Mouse (Mus musculus) forebrain, embryonic 14.5 days (tissue): ENCODE measurements around the gene Cacnb4. TPM values are rescaled to one million over a fixed set of nuclear protein-coding genes. Genes with fewer than 3 reads are reported as not detected.

Experiments used
- ATAC-seq: fragments of 200-750 bp; cut with Nextera tagmentation; 2 replicates; pipeline ENCODE4 v1.8.0; 2017; ENCODE audit warnings: mild to moderate bottlenecking, moderate library complexity
- DNase-seq: peaks from one replicate; pipeline ENCODE4 v3.0.0-alpha.2; 2015; ENCODE audit warnings: low spot score
- H3K27ac ChIP-seq: fragments of 300-500 bp; sonication (generic); 2 replicates; pipeline ENCODE4 v1.5.1; 2014; ENCODE audit warnings: low read depth, mild to moderate bottlenecking, control low read depth, low read length, moderate library complexity
- H3K27me3 ChIP-seq: fragments of 300-500 bp; sonication (generic); replicated peaks from 2 replicates; pipeline ENCODE4 v1.6.1; 2014; ENCODE audit warnings: low read length, control low read depth, mixed read lengths; ENCODE audit not compliant: control insufficient read depth, insufficient read depth
- H3K36me3 ChIP-seq: fragments of 300-500 bp; sonication (generic); 2 replicates; pipeline ENCODE4 v1.6.1; 2014; ENCODE audit warnings: low read length, control low read depth; ENCODE audit not compliant: control insufficient read depth, insufficient read depth
- H3K4me1 ChIP-seq: fragments of 300-500 bp; sonication (generic); 2 replicates; pipeline ENCODE4 v1.6.1; 2014; ENCODE audit warnings: antibody characterized with exemption, low read length, control low read depth; ENCODE audit not compliant: control insufficient read depth, insufficient read depth
- H3K4me2 ChIP-seq: fragments of 300-500 bp; sonication (generic); 2 replicates; pipeline ENCODE4 v1.6.1; 2014; ENCODE audit warnings: mild to moderate bottlenecking, control low read depth, low read length
- H3K4me3 ChIP-seq: fragments of 300-500 bp; sonication (generic); 2 replicates; pipeline ENCODE4 v1.5.1; 2014; ENCODE audit warnings: low read depth, low read length, control low read depth
- H3K9ac ChIP-seq: fragments of 300-500 bp; sonication (generic); 2 replicates; pipeline ENCODE4 v1.6.1; 2014; ENCODE audit warnings: mild to moderate bottlenecking, low read length, control low read depth, moderate library complexity
- H3K9me3 ChIP-seq: fragments of 300-500 bp; sonication (generic); replicated peaks from 2 replicates; pipeline ENCODE4 v1.6.1; 2016; ENCODE audit warnings: low read length, control low read depth, mixed read lengths; ENCODE audit not compliant: control insufficient read depth
- WGBS: fragments of 180-500 bp; shearing (Covaris S2); extraction: QIAGEN DNeasy Blood & Tissue Kit; methylation state at CpG from one replicate; pipeline ENCODE4 v1.1.7; 2014; 5-methylcytosine and 5-hydroxymethylcytosine counted together
- polyA plus RNA-seq: library from polyadenylated mRNA; unstranded; fragments of >200 nt; fragmentation: Nextera tagmentation; extraction: Ambion mirVana; gene quantifications from 2 replicates; pipeline ENCODE4 v1.2.1, GENCODE M21; 2014

Gene Cacnb4
- polyA plus RNA-seq, 1 experiment from 2014 or later: 10.6 TPM

GRCm38 (mm10) chr2:52604651-52605020 is 72.0 kb downstream of the Cacnb4 start:
- Histone ChIP-seq H3K4me3 (no peak overlapping the region), H3K4me2 (no peak overlapping the region), H3K27me3 (no peaks in the 10 kb centered on the region), H3K27ac (no peak overlapping the region), H3K4me1 (0 out of 2 replicates have a peak, but pooled peaks cover 3% of the 10 kb centered on the region), H3K36me3 (no peaks in the 10 kb centered on the region), H3K9ac (no peak overlapping the region), H3K9me3 (no peaks in the 10 kb centered on the region)
- DNase-seq (no peak), ATAC-seq (no peak)
- WGBS: 87% methylated on average over 8 of the region's 8 CpGs

GRCm38 (mm10) chr2:52603935-52604650 is 72.5 kb downstream of the Cacnb4 start:
- no peak overlapping the region for H3K4me3 ChIP-seq
- H3K4me1 ChIP-seq: 0 out of 2 replicates have a peak, but pooled peaks cover 3% of the 10 kb centered on the region
- no peak overlapping the region for H3K27ac ChIP-seq
- H3K9ac ChIP-seq: no peak overlapping the region
- no peaks in the 10 kb centered on the region for H3K27me3 ChIP-seq
- DNase-seq (no peak), ATAC-seq (no peak)
- H3K4me2 ChIP-seq: no peak overlapping the region
- 94% methylated on average over 11 of the region's 11 CpGs for WGBS
- no peaks in the 10 kb centered on the region for H3K36me3 ChIP-seq
- no peaks in the 10 kb centered on the region for H3K9me3 ChIP-seq

GRCm38 (mm10) chr2:52603421-52603820 is 73.2 kb downstream of the Cacnb4 start:
- no peak for ATAC-seq
- Histone ChIP-seq H3K9ac (no peak overlapping the region), H3K4me1 (0 out of 2 replicates have a peak, but pooled peaks cover 3% of the 10 kb centered on the region), H3K4me3 (no peak overlapping the region), H3K9me3 (no peaks in the 10 kb centered on the region), H3K36me3 (no peaks in the 10 kb centered on the region), H3K4me2 (no peak overlapping the region), H3K27me3 (no peaks in the 10 kb centered on the region), H3K27ac (no peak overlapping the region)
- WGBS: 58% methylated on average over 6 of the region's 6 CpGs
- no peak for DNase-seq

GRCm38 (mm10) chr2:52602921-52603320 is 73.7 kb downstream of the Cacnb4 start:
- ATAC-seq (no peak), DNase-seq (no peak)
- Histone ChIP-seq H3K4me3 (no peak overlapping the region), H3K27me3 (no peaks in the 10 kb centered on the region), H3K9me3 (no peaks in the 10 kb centered on the region), H3K4me2 (no peak overlapping the region), H3K36me3 (no peaks in the 10 kb centered on the region), H3K4me1 (0 out of 2 replicates have a peak, but pooled peaks cover under 1% of the 10 kb centered on the region), H3K9ac (no peak overlapping the region), H3K27ac (no peak overlapping the region)
- WGBS: 91% methylated on average over 8 of the region's 8 CpGs

- WGBS: 90% methylated on average over 2 of the region's 2 CpGs
- Histone ChIP-seq H3K9me3 (no peaks in the 10 kb centered on the region), H3K27ac (no peak overlapping the region), H3K9ac (no peak overlapping the region), H3K4me2 (no peak overlapping the region), H3K4me1 (no peaks in the 10 kb centered on the region), H3K4me3 (no peak overlapping the region), H3K36me3 (no peaks in the 10 kb centered on the region), H3K27me3 (no peaks in the 10 kb centered on the region)
- DNase-seq (no peak), ATAC-seq (no peak)
These were observed 74.4 kb downstream of the Cacnb4 start for GRCm38 (mm10) chr2:52602228-52602627.

- ATAC-seq: no peak
- H3K4me3 ChIP-seq: no peak overlapping the region
- no peak for DNase-seq
These were observed 79.1 kb downstream of the Cacnb4 start for GRCm38 (mm10) chr2:52597511-52597910.

GRCm38 (mm10) chr2:52593814-52594213 is 82.8 kb downstream of the Cacnb4 start:
- no peaks in the 10 kb centered on the region for H3K27me3 ChIP-seq
- no peak overlapping the region for H3K9ac ChIP-seq
- H3K27ac ChIP-seq: no peak overlapping the region
- H3K4me3 ChIP-seq: no peak overlapping the region
- DNase-seq: no peak
- no peaks in the 10 kb centered on the region for H3K9me3 ChIP-seq
- no peak for ATAC-seq
- 94% methylated on average over 8 of the region's 8 CpGs for WGBS
- 0 out of 2 replicates have a peak, but pooled peaks cover 3% of the 10 kb centered on the region for H3K4me1 ChIP-seq
- no peaks in the 10 kb centered on the region for H3K36me3 ChIP-seq
- H3K4me2 ChIP-seq: no peak overlapping the region

More at GRCm38 (mm10) chr2:52597511-52597910, 79.1 kb downstream of the Cacnb4 start:
- no peaks in the 10 kb centered on the region for H3K36me3 ChIP-seq
- H3K9ac ChIP-seq: no peak overlapping the region
- H3K9me3 ChIP-seq: no peaks in the 10 kb centered on the region
- no peaks in the 10 kb centered on the region for H3K4me1 ChIP-seq
- H3K27me3 ChIP-seq: no peaks in the 10 kb centered on the region
- no peak overlapping the region for H3K4me2 ChIP-seq
- no peak overlapping the region for H3K27ac ChIP-seq

GRCm38 (mm10) chr2:52593260-52593659 is 83.4 kb downstream of the Cacnb4 start:
- no peak overlapping the region for H3K4me2 ChIP-seq
- H3K9me3 ChIP-seq: no peaks in the 10 kb centered on the region
- no peak for DNase-seq
- no peaks in the 10 kb centered on the region for H3K27me3 ChIP-seq
- H3K4me3 ChIP-seq: no peak overlapping the region
- ATAC-seq: no peak
- H3K9ac ChIP-seq: no peak overlapping the region
- no peaks in the 10 kb centered on the region for H3K36me3 ChIP-seq
- WGBS: 78% methylated on average over 5 of the region's 5 CpGs
- H3K4me1 ChIP-seq: 0 out of 2 replicates have a peak, but pooled peaks cover 3% of the 10 kb centered on the region
- H3K27ac ChIP-seq: no peak overlapping the region

- Histone ChIP-seq H3K9ac (no peak overlapping the region), H3K9me3 (no peaks in the 10 kb centered on the region), H3K4me3 (no peak overlapping the region), H3K36me3 (no peaks in the 10 kb centered on the region), H3K4me1 (0 out of 2 replicates have a peak, but pooled peaks cover 3% of the 10 kb centered on the region), H3K4me2 (no peak overlapping the region), H3K27ac (no peak overlapping the region), H3K27me3 (no peaks in the 10 kb centered on the region)
- DNase-seq (peak; percentile 95), ATAC-seq (peak; percentile 85)
- WGBS: 2% methylated on average over 5 of the region's 5 CpGs
These were observed 85.7 kb downstream of the Cacnb4 start for GRCm38 (mm10) chr2:52590970-52591347.
